Mouse (Mus musculus): ENCODE measurements around the gene Peli3.
"Not testable (repeated sequence)": the region's sequence is repeated elsewhere in the genome, so short reads cannot be mapped to it uniquely, and the experiment has no call there.

The Peli3 gene

GRCm38 (mm10) chr19:4942551-4943252 lies at the start of gene Peli3:
Gene Peli3, minus strand, starts transcription at chr19:4943127.
- peak; percentile 98 for DNase-seq

GRCm38 (mm10) chr19:4992371-4992770 lies 49.4 kb upstream of the Peli3 start:
- no peak for DNase-seq

GRCm38 (mm10) chr19:4990716-4991115 lies 47.8 kb upstream of the Peli3 start:
- DNase-seq = no peak

- DNase-seq = no peak
These were observed 47.3 kb upstream of the Peli3 start, which contains the start of gene Npas4 for GRCm38 (mm10) chr19:4990256-4990625. Gene Npas4, minus strand, starts transcription at chr19:4990316.

GRCm38 (mm10) chr19:4989434-4990255 lies 46.7 kb upstream of the Peli3 start:
- DNase-seq = no peak

GRCm38 (mm10) chr19:4989013-4989412 lies 46.1 kb upstream of the Peli3 start:
- DNase-seq = peak; percentile 97

- DNase-seq = no peak
These were observed 38.8 kb upstream of the Peli3 start for GRCm38 (mm10) chr19:4981767-4982166.

GRCm38 (mm10) chr19:4968236-4968635 lies 25.3 kb upstream of the Peli3 start:
- no peak for DNase-seq

GRCm38 (mm10) chr19:4961928-4962601 lies 19.1 kb upstream of the Peli3 start, which contains the start of gene Mrpl11:
Gene Mrpl11, plus strand, starts transcription at chr19:4962147.
- peak; percentile 98 for DNase-seq

- DNase-seq = not testable (repeated sequence)
These were observed 5.7 kb upstream of the Peli3 start for GRCm38 (mm10) chr19:4948641-4949040.

- no peak for DNase-seq
These were observed 2.6 kb upstream of the Peli3 start for GRCm38 (mm10) chr19:4945540-4945939.

GRCm38 (mm10) chr19:4943253-4943588 lies 294 bp upstream of the Peli3 start:
- no peak for DNase-seq

- no peak for DNase-seq
These were observed 5.2 kb downstream of the Peli3 start for GRCm38 (mm10) chr19:4937444-4938310.

GRCm38 (mm10) chr19:4936896-4937295 lies 6.0 kb downstream of the Peli3 start:
- DNase-seq = no peak

GRCm38 (mm10) chr19:4928781-4929180 lies 14.1 kb downstream of the Peli3 start:
- no peak for DNase-seq

GRCm38 (mm10) chr19:4927904-4928531 lies 14.9 kb downstream of the Peli3 start, which contains the start of gene Dpp3:
Gene Dpp3, minus strand, starts transcription at chr19:4928287.
- peak; percentile 100 for DNase-seq

GRCm38 (mm10) chr19:4925121-4925860 lies 17.6 kb downstream of the Peli3 start:
- DNase-seq = no peak

- DNase-seq = no peak
These were observed 23.3 kb downstream of the Peli3 start for GRCm38 (mm10) chr19:4919652-4920051.

- no peak for DNase-seq
These were observed 26.1 kb downstream of the Peli3 start for GRCm38 (mm10) chr19:4916827-4917226.

- DNase-seq = peak; percentile 91
These were observed 26.9 kb downstream of the Peli3 start for GRCm38 (mm10) chr19:4915924-4916603.

- DNase-seq = no peak
These were observed 33.6 kb downstream of the Peli3 start for GRCm38 (mm10) chr19:4909376-4909775.

Measured in heart, adult 11 months (tissue).